Mouse (Mus musculus) naive thymus-derived CD4-positive, alpha-beta T cell, adult 2 months (primary cell): Measurements from ENCODE around the gene Cox17.

Experiments
- DNase-seq: peaks from one replicate; pipeline ENCODE4 v3.0.0-alpha.2; 2011; ENCODE audit warnings: low read depth

Gene Cox17

GRCm38 (mm10) chr16:38395060-38395730, 48.4 kb downstream of the Cox17 start:
- no peak for DNase-seq

- no peak for DNase-seq
These were observed 49.4 kb downstream of the Cox17 start for GRCm38 (mm10) chr16:38396155-38396554.

GRCm38 (mm10) chr16:38398266-38398665, 51.5 kb downstream of the Cox17 start:
- no peak for DNase-seq

- DNase-seq = no peak
These were observed 52.3 kb downstream of the Cox17 start for GRCm38 (mm10) chr16:38399076-38399475.

GRCm38 (mm10) chr16:38399531-38400231, 52.9 kb downstream of the Cox17 start:
- DNase-seq = no peak

GRCm38 (mm10) chr16:38400311-38400960, 53.6 kb downstream of the Cox17 start:
- no peak for DNase-seq

- DNase-seq = no peak
These were observed 54.7 kb downstream of the Cox17 start for GRCm38 (mm10) chr16:38401468-38401867.
